Mouse (Mus musculus) intestine, embryonic 16.5 days (tissue): ENCODE results near the gene Crmp1. TPM values are rescaled to one million over a fixed set of nuclear protein-coding genes. Genes with fewer than 3 reads are reported as not detected.

ENCODE experiments used
- ATAC-seq: fragments of 200-750 bp; cut with Nextera tagmentation; 2 replicates; pipeline ENCODE4 v1.8.0; 2017; ENCODE audit warnings: moderate TSS enrichment, moderate library complexity
- H3K27ac ChIP-seq: fragments of 300-500 bp; sonication (generic); 2 replicates; pipeline ENCODE4 v1.5.1; 2014; ENCODE audit warnings: mild to moderate bottlenecking, low read length
- H3K27me3 ChIP-seq: fragments of 300-500 bp; sonication (generic); replicated peaks from 2 replicates; pipeline ENCODE4 v1.6.1; 2014; ENCODE audit warnings: low read length, control low read depth, mixed read lengths; ENCODE audit not compliant: control insufficient read depth, insufficient read depth
- H3K36me3 ChIP-seq: fragments of 300-500 bp; sonication (generic); 2 replicates; pipeline ENCODE4 v1.6.1; 2014; ENCODE audit warnings: low read length, control low read depth; ENCODE audit not compliant: control insufficient read depth, insufficient read depth
- H3K4me1 ChIP-seq: fragments of 300-500 bp; sonication (generic); 2 replicates; pipeline ENCODE4 v1.6.1; 2014; ENCODE audit warnings: low read length, control low read depth, mixed read lengths; ENCODE audit not compliant: control insufficient read depth, insufficient read depth
- H3K4me2 ChIP-seq: fragments of 300-500 bp; sonication (generic); 2 replicates; pipeline ENCODE4 v1.6.1; 2014; ENCODE audit warnings: low read depth, low read length, control low read depth
- H3K4me3 ChIP-seq: fragments of 300-500 bp; sonication (generic); 2 replicates; pipeline ENCODE4 v1.5.1; 2014; ENCODE audit warnings: mild to moderate bottlenecking, low read length
- H3K9ac ChIP-seq: fragments of 300-500 bp; sonication (generic); 2 replicates; pipeline ENCODE4 v1.6.1; 2014; ENCODE audit warnings: low read depth, low read length
- H3K9me3 ChIP-seq: fragments of 300-500 bp; sonication (generic); 2 replicates; pipeline ENCODE4 v1.6.1; 2016; ENCODE audit warnings: low read length, control low read depth; ENCODE audit not compliant: control insufficient read depth
- WGBS: fragments of 180-500 bp; shearing (Covaris S2); extraction: QIAGEN DNeasy Blood & Tissue Kit; methylation state at CpG from one replicate; pipeline ENCODE4 v1.1.7; 2014; 5-methylcytosine and 5-hydroxymethylcytosine counted together
- polyA plus RNA-seq: library from polyadenylated mRNA; unstranded; fragments of >200 nt; fragmentation: Nextera tagmentation; extraction: Ambion mirVana; gene quantifications from 2 replicates; pipeline ENCODE4 v1.2.1, GENCODE M21; 2015

Gene Crmp1
- 25.2 and 26.0 TPM in 2 replicates for polyA plus RNA-seq

DNA sequence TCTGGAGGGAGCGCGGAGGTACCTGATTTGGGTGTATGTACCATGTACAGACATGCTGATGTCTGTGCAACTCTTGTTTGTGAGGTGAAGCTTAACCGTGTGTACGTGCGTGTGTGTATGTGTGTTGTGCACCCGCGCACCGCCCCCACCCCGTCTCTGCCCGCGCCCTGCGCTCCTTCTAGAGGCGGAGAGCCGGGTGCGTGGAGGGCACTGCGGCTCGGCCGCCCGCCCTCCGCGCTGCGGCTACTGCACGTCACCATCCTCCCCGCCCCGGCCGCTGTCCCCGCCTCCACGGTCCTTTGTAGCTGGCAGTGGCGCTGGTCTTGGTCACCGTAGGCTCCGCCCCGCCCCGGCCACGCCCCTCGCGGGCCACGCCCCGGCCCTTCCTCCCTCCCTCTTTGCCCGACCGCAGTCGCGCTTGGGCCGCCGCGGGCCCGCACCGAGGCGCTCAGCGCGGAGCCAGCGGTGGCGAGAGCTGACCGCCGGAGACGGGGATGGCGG, at the start of gene Crmp1:
Gene Crmp1, plus strand, starts transcription at position 290 of the 501 bp plus-strand sequence.
- peak within 1 kb of the TSS; percentile 71 for H3K4me2 ChIP-seq
- no peak within 1 kb of the TSS for H3K9ac ChIP-seq
- peak within 1 kb of the TSS; percentile 44 for H3K4me3 ChIP-seq
- peaks cover 13% of the 10 kb centered on the region for H3K4me1 ChIP-seq
- no peaks in the 10 kb centered on the region for H3K36me3 ChIP-seq
- H3K27me3 ChIP-seq = peaks cover 70% of the 10 kb centered on the region
- ATAC-seq = peak; percentile 76
- WGBS = 2% methylated on average over 41 of the region's 56 CpGs
- no peaks in the 10 kb centered on the region for H3K9me3 ChIP-seq
- no peak within 1 kb of the TSS for H3K27ac ChIP-seq

DNA sequence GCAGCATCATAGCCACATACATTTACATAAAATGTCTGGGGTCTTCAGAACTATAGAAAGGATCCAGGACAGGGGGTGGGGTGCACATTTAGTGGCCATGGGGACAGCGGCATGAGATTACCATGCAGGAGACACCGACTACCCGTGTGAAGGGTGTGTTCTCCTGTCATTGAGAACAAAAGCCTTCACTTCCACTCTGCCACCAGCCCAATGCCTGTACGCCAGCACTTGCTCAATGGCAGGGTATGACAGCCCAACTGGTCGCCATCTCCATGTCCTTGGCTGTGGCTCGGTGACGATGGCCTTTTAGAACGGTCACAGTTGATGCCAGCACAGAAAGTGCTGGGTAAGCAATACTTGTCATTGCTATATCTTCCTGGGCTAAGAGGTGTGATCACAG, 45.5 kb upstream of the Crmp1 start:
- no peak overlapping the region for H3K4me2 ChIP-seq
- no peak for ATAC-seq
- H3K9ac ChIP-seq = no peak overlapping the region
- H3K4me1 ChIP-seq = peaks cover 20% of the 10 kb centered on the region
- no peaks in the 10 kb centered on the region for H3K9me3 ChIP-seq
- no peak overlapping the region for H3K4me3 ChIP-seq
- H3K27me3 ChIP-seq = no peaks in the 10 kb centered on the region
- H3K27ac ChIP-seq = no peak overlapping the region
- H3K36me3 ChIP-seq = no peaks in the 10 kb centered on the region
- 80% methylated on average over 8 of the region's 8 CpGs for WGBS

DNA sequence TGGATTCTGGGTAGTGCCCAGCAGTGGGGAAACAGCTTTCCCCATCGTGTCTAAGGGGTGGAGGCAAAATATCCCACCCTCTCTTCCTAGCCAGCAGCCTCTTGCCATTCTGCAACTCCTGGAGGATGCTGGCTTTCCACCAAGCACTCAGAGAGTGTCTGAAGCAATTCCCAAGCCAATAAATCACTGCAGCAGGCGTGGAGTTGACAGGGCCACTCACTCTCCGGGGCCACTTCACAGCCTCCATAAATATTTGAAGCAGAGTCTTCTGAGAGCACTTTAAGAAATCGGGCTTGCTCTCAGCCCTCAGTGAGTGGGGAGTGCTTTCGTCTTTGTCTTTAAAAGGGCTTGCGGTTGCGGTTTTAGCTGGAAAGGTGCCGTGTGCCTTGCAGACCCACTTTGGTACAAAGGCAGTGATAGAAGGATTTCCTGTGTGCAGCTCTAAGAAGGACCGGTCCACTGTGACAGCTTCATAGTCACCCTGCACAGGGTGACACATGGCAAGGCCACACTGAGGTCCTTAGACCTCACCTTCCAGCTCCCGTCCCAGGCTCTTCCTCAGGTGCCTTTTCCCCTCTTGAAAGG, 45.0 kb upstream of the Crmp1 start:
- Histone ChIP-seq H3K9ac (no peak overlapping the region), H3K4me2 (no peak overlapping the region), H3K27ac (no peak overlapping the region), H3K36me3 (no peaks in the 10 kb centered on the region), H3K4me3 (no peak overlapping the region), H3K4me1 (peaks cover 20% of the 10 kb centered on the region), H3K27me3 (no peaks in the 10 kb centered on the region), H3K9me3 (no peaks in the 10 kb centered on the region)
- WGBS = 19% methylated on average over 10 of the region's 10 CpGs
- no peak for ATAC-seq

DNA sequence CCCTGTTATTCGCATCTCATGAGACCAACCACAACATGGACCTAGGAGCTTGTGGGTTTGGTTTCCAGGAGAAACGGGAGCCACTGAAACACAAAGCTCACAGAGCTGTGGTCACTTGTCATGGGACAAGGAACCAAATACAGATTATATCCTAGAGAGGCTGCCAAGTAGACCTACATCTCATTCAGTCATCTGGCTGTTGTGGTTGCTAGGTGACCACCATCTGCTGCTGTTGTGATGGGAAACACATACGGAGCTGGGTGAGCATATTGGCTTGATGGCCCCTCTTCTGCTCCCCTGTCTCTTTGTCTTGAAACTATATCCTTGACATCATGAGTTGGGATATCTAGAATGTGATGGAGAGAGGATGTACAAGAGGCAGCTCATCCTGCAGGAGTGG, 44.3 kb upstream of the Crmp1 start:
- Histone ChIP-seq H3K4me2 (no peak overlapping the region), H3K9me3 (no peaks in the 10 kb centered on the region), H3K27me3 (no peaks in the 10 kb centered on the region), H3K27ac (no peak overlapping the region), H3K9ac (no peak overlapping the region), H3K4me1 (peaks cover 20% of the 10 kb centered on the region), H3K4me3 (no peak overlapping the region), H3K36me3 (no peaks in the 10 kb centered on the region)
- ATAC-seq = no peak
- WGBS = 67% methylated on average over 3 of the region's 3 CpGs

DNA sequence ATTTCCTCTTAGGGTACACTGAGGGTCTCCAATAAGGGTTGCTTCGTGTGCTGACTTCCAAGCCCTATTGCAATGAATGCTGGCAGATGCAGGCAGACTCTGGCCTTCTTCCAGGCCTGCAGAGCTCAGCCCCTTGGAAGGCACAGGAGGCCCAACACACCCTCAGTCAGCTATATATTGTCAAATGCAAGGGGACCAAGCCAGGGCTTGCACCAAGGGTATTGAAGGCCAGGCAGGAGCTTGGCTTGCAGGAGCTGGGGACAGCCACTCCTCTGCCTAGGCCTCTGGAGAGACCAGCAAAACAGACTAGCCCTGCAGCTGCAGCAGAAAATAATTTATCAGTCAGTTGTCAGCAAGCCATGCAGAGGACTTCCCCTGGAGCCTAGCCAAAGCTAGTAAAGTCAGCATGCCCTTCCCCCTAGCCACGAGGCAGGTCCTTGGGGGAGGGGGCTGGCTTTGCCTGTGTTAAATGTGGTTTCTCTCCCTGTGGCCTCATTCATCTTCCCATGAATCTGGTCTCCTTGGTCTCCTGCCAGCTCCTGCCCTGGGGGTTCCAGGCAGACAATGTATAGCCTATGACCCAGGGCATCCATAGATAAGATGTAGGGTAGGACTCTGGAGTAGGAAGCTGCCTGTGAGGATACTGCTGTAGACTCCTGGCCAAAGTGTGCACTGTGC, 43.6 kb upstream of the Crmp1 start:
- H3K4me1 ChIP-seq = peaks cover 20% of the 10 kb centered on the region
- no peak overlapping the region for H3K9ac ChIP-seq
- H3K9me3 ChIP-seq = no peaks in the 10 kb centered on the region
- 22% methylated on average over 2 of the region's 2 CpGs for WGBS
- no peaks in the 10 kb centered on the region for H3K27me3 ChIP-seq
- no peak overlapping the region for H3K27ac ChIP-seq
- H3K4me3 ChIP-seq = no peak overlapping the region
- no peaks in the 10 kb centered on the region for H3K36me3 ChIP-seq
- no peak overlapping the region for H3K4me2 ChIP-seq
- no peak; the same call in 1 of the 2 replicates for ATAC-seq

DNA sequence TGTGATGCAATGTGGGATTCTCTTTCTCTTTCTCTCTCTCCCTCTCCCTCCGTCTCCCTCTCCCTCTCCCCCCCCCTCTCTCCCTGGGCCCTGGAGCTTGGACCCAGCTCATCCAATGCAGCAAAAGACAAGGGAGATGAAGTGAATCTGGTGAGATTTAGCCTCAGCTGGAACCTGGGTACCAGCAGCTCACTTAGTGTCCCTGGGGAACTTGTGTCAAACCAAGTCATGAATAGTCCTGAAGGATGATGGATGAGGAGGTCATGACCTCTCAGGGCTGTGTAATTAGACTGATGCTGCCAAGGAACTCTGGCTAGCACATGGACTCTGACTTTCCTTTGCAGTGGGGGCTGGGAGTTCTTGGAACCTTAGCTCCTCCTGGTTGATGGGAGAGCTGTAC, 39.5 kb upstream of the Crmp1 start:
- 25% methylated on average over 1 of the region's 1 CpGs for WGBS
- H3K4me3 ChIP-seq = no peak overlapping the region
- H3K27ac ChIP-seq = no peak overlapping the region
- H3K9ac ChIP-seq = no peak overlapping the region
- H3K4me2 ChIP-seq = no peak overlapping the region
- no peaks in the 10 kb centered on the region for H3K36me3 ChIP-seq
- H3K27me3 ChIP-seq = no peaks in the 10 kb centered on the region
- H3K9me3 ChIP-seq = no peaks in the 10 kb centered on the region
- H3K4me1 ChIP-seq = peaks cover 12% of the 10 kb centered on the region
- no peak for ATAC-seq

DNA sequence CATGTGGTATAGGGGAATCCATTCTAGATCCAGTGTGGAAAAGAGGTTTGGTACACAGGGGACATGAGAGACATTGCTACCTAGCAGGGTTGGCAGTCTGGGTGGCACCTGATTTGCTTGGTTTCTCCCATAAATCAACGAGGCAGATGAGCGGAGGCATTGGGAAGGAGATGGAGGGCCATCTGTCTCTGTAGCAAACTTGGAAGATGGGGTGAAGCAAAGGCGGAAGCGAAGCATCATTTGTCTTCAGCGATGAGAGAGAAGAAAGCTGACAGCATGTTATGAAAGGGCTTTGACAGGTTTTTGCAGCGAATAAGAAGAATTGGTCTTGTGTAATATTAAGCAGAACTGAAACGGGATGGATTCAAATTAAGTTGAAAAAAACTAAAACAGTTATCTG, 36.9 kb upstream of the Crmp1 start:
- no peak overlapping the region for H3K4me2 ChIP-seq
- H3K9ac ChIP-seq = no peak overlapping the region
- no peaks in the 10 kb centered on the region for H3K27me3 ChIP-seq
- H3K9me3 ChIP-seq = no peaks in the 10 kb centered on the region
- ATAC-seq = no peak
- no peaks in the 10 kb centered on the region for H3K36me3 ChIP-seq
- no peaks in the 10 kb centered on the region for H3K4me1 ChIP-seq
- no peak overlapping the region for H3K4me3 ChIP-seq
- 75% methylated on average over 7 of the region's 7 CpGs for WGBS
- H3K27ac ChIP-seq = no peak overlapping the region

DNA sequence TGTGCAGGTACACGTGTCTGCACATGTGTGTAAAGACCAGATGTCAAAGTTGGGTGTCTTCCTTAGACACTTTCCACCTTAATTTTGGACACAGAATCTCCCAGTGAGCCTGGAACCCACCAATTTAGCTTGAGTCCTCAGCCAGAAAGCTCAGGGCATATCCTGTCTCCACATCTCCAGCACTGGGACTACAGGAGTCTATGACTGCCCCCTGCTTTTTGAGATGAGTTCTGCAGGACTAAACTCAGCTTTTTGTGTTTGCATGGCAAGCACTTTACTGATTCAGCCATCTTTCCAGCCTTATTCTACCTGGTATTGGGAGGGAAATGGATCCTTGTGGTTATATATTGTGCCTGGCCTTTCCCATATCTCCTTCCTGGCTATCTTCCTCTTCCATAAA, 36.3 kb upstream of the Crmp1 start:
- H3K9me3 ChIP-seq = no peaks in the 10 kb centered on the region
- H3K4me2 ChIP-seq = no peak overlapping the region
- no peak for ATAC-seq
- H3K4me1 ChIP-seq = no peaks in the 10 kb centered on the region
- no peak overlapping the region for H3K27ac ChIP-seq
- no peak overlapping the region for H3K4me3 ChIP-seq
- H3K36me3 ChIP-seq = no peaks in the 10 kb centered on the region
- H3K9ac ChIP-seq = no peak overlapping the region
- no peaks in the 10 kb centered on the region for H3K27me3 ChIP-seq
- 83% methylated on average over 1 of the region's 1 CpGs for WGBS

DNA sequence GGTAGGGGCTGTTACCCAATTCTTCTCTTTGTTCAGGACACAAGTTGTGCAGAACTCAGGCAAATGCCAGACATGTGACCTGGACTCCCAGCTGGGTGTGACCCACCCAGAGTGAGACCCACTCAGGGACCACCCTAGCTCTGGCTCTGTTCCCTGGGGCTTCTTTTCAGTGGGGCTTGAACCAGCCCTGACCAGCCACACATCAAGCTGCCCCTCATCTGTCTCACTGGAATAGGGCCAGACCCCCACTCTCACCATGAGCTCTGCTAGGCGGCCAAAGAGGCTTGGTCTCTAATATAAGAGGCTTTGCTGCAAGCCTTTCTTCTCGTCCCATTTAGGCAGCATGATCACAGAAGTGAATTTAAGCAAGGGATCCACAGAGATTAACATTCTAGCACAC, 35.4 kb upstream of the Crmp1 start:
- Histone ChIP-seq H3K27me3 (no peaks in the 10 kb centered on the region), H3K4me3 (no peak overlapping the region), H3K9ac (no peak overlapping the region), H3K36me3 (no peaks in the 10 kb centered on the region), H3K9me3 (no peaks in the 10 kb centered on the region), H3K4me2 (no peak overlapping the region), H3K4me1 (no peaks in the 10 kb centered on the region), H3K27ac (no peak overlapping the region)
- ATAC-seq = no peak
- 51% methylated on average over 2 of the region's 2 CpGs for WGBS
